Mouse (Mus musculus) midbrain, postnatal 0 days (tissue): ENCODE results near the gene Apbb2. TPM values are rescaled to one million over a fixed set of nuclear protein-coding genes. Genes with fewer than 3 reads are reported as not detected.

ENCODE experiments used
- ATAC-seq: fragments of 200-750 bp; cut with Nextera tagmentation; 2 replicates; pipeline ENCODE4 v1.8.0; 2017; ENCODE audit warnings: moderate number of reproducible peaks, mild to moderate bottlenecking, moderate TSS enrichment, moderate library complexity; ENCODE audit not compliant: low FRiP score
- DNase-seq: peaks from one replicate; pipeline ENCODE4 v3.0.0-alpha.2; 2015; ENCODE audit warnings: low spot score
- H3K27ac ChIP-seq: fragments of 300-500 bp; sonication (generic); 2 replicates; pipeline ENCODE4 v1.5.1; 2014; ENCODE audit warnings: low read depth, mild to moderate bottlenecking, low read length, mixed read lengths
- H3K27me3 ChIP-seq: fragments of 300-500 bp; sonication (generic); 2 replicates; pipeline ENCODE4 v1.6.1; 2014; ENCODE audit warnings: low read length, control low read depth, mixed read lengths; ENCODE audit not compliant: insufficient read depth
- H3K36me3 ChIP-seq: fragments of 300-500 bp; sonication (generic); 2 replicates; pipeline ENCODE4 v1.6.1; 2014; ENCODE audit warnings: low read length, control low read depth, mixed read lengths; ENCODE audit not compliant: insufficient read depth
- H3K4me1 ChIP-seq: fragments of 300-500 bp; sonication (generic); 2 replicates; pipeline ENCODE4 v1.6.1; 2014; ENCODE audit warnings: mild to moderate bottlenecking, control low read depth, antibody characterized with exemption, low read length, mixed read lengths; ENCODE audit not compliant: insufficient read depth
- H3K4me2 ChIP-seq: fragments of 300-500 bp; sonication (generic); 2 replicates; pipeline ENCODE4 v1.6.1; 2014; ENCODE audit warnings: low read depth, mild to moderate bottlenecking, low read length, mixed read lengths; ENCODE audit not compliant: poor library complexity, severe bottlenecking
- H3K4me3 ChIP-seq: fragments of 300-500 bp; sonication (generic); 2 replicates; pipeline ENCODE4 v1.5.1; 2014; ENCODE audit warnings: low read depth, mild to moderate bottlenecking, low read length, moderate library complexity
- H3K9ac ChIP-seq: fragments of 300-500 bp; sonication (generic); replicated peaks from 2 replicates; pipeline ENCODE4 v1.6.1; 2014; ENCODE audit warnings: mild to moderate bottlenecking, low read length, moderate library complexity, mixed read lengths; ENCODE audit not compliant: poor library complexity, severe bottlenecking
- H3K9me3 ChIP-seq: fragments of 300-500 bp; sonication (generic); 2 replicates; pipeline ENCODE4 v1.6.1; 2016; ENCODE audit warnings: low read length, control low read depth
- CTCF ChIP-seq: IDR thresholded peaks from 2 replicates; pipeline ENCODE4 v1.5.1; 2016; ENCODE audit warnings: antibody characterized with exemption, mild to moderate bottlenecking
- WGBS: fragments of 180-500 bp; shearing (Covaris S2); extraction: QIAGEN DNeasy Blood & Tissue Kit; methylation state at CpG from one replicate; pipeline ENCODE4 v1.1.7; 2014; 5-methylcytosine and 5-hydroxymethylcytosine counted together
- polyA plus RNA-seq: library from polyadenylated mRNA; unstranded; fragments of >200 nt; fragmentation: Nextera tagmentation; extraction: Ambion mirVana; gene quantifications from 2 replicates; pipeline ENCODE4 v1.2.1, GENCODE M21; 2015
- total RNA-seq: library from RNA; depleted of rRNA; stranded (reverse); fragments of >200 nt; gene quantifications from 2 replicates; pipeline ENCODE4 v1.2.3, GENCODE M21; 2014

Gene Apbb2
- total and polyA plus RNA-seq, 2 experiments from 2014 or later = 60.6 to 76.0 TPM

DNA sequence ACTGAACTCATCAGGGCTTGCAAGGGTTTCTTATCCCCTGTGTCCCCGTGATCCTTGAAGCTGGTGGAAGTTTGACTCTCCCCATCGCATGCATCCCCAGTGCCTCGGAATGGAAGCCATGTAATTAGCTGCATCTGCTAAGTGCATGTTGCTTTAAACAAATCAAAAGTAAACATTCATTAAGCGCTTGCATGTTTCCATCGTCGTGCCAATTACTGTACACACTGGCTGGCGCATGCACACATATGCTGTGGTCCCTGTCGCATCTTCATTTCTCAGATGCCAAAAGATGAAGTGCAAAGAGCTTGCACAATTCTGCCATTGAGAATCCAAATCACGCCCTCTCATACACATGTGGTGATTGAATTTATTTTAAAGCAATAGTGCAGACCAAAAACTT is 257.8 kb downstream of the Apbb2 start:
- no peak for TF ChIP-seq CTCF
- no peak for ATAC-seq
- Histone ChIP-seq H3K4me1 (no peaks in the 10 kb centered on the region; the same call in 1 of the 2 replicates), H3K27me3 (no peaks in the 10 kb centered on the region), H3K4me3 (no peak overlapping the region), H3K4me2 (no peak overlapping the region), H3K9me3 (no peaks in the 10 kb centered on the region), H3K9ac (no peak overlapping the region), H3K36me3 (peaks cover 4% of the 10 kb centered on the region; the same call in 1 of the 2 replicates), H3K27ac (no peak overlapping the region)
- no peak for DNase-seq
- WGBS = 57% methylated on average over 9 of the region's 9 CpGs

DNA sequence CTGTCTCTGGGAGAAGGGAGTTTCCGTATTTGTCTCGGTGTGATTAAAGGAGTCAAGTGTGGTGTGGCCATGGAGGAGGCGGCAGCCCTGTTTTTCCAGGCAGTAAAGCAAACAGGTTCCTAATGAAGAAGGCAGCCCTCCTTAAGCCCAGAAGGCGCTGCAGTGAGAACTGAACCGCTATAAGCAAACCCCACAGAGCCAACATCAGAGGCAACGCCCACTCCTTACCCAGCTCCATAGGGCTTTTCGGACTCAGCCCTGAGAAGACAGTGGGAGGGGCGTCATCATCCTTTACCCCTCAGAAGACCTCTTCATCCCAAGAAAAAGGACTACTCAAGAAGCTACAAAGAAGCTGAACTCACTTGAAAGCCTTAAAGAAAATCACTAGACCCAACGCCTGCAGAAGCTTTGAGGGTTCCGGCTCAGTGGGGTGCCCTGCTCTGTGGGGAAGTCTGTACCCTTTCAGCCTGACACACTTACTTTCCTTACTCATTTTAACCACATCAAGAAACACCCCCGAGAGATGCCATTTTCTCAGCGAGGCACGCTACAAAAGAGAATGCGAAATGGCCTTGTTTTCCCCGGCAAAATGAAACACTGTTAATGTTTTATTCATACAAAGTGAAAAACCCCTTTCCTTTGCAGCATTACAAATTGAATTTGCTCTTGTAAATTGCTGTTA is 258.7 kb downstream of the Apbb2 start:
- WGBS = 28% methylated on average over 15 of the region's 15 CpGs
- no peak overlapping the region for H3K4me2 ChIP-seq
- ATAC-seq = no peak

DNA sequence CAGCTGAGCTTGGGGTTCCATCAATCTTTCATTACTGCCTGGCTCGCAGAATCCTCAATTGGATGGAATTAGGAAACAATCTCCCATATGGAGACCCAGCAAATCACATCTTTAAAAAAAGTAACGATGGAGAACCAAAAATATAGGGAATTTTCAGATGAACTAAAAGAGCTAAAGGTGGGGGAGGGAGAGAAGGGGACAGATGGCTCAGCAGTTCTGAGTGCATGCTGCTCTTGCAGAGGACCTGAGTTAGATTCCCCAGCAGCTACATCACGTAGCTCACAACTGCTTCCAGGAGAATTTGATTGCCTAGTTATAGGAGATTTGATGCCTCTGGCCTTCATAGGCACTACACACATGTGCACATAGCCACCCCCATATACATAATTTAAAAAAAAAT is 263.4 kb downstream of the Apbb2 start:
- no peak for TF ChIP-seq CTCF
- Histone ChIP-seq H3K9ac (no peak overlapping the region), H3K27ac (no peak overlapping the region), H3K4me1 (no peaks in the 10 kb centered on the region; the same call in none of the 2 replicates), H3K4me2 (no peak overlapping the region), H3K36me3 (no peaks in the 10 kb centered on the region), H3K27me3 (no peaks in the 10 kb centered on the region), H3K9me3 (no peaks in the 10 kb centered on the region), H3K4me3 (no peak overlapping the region)
- ATAC-seq (no peak), DNase-seq (no peak)
- 63% methylated on average over 3 of the region's 3 CpGs for WGBS

More for the DNA sequence above, 258.7 kb downstream of the Apbb2 start:
- H3K4me3 ChIP-seq = no peak overlapping the region
- peaks cover 4% of the 10 kb centered on the region; the same call in 1 of the 2 replicates for H3K36me3 ChIP-seq
- no peak overlapping the region for H3K27ac ChIP-seq
- H3K9me3 ChIP-seq = no peaks in the 10 kb centered on the region
- H3K9ac ChIP-seq = no peak overlapping the region
- no peak for DNase-seq
- H3K4me1 ChIP-seq = no peaks in the 10 kb centered on the region; the same call in 1 of the 2 replicates
- H3K27me3 ChIP-seq = no peaks in the 10 kb centered on the region
- no peak for TF ChIP-seq CTCF

DNA sequence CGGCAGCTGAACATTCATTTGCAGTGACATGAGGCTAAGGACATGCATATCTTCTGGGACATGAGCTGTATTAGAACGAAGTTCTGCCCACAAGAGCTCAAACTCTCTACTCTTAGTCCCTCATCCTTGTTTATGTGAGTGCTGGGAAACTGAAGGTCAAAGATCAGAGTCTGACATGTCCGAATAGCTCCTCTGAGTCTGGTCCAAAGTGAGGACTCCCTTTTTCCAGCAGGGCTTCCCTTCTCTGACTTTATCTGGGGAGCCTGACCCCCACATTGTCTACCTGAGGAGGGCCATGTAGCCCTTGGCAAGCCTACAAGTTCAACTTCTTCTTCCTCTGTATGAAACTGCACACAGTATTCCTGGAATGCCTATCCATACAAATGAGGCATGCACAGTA is 264.7 kb downstream of the Apbb2 start:
- TF ChIP-seq CTCF = no peak
- Histone ChIP-seq H3K4me1 (no peaks in the 10 kb centered on the region; the same call in 1 of the 2 replicates), H3K4me2 (no peak overlapping the region), H3K36me3 (no peaks in the 10 kb centered on the region), H3K4me3 (no peak overlapping the region), H3K27ac (no peak overlapping the region), H3K9ac (no peak overlapping the region), H3K27me3 (no peaks in the 10 kb centered on the region), H3K9me3 (no peaks in the 10 kb centered on the region)
- WGBS = 60% methylated on average over 3 of the region's 3 CpGs
- DNase-seq = no peak
- ATAC-seq = no peak

DNA sequence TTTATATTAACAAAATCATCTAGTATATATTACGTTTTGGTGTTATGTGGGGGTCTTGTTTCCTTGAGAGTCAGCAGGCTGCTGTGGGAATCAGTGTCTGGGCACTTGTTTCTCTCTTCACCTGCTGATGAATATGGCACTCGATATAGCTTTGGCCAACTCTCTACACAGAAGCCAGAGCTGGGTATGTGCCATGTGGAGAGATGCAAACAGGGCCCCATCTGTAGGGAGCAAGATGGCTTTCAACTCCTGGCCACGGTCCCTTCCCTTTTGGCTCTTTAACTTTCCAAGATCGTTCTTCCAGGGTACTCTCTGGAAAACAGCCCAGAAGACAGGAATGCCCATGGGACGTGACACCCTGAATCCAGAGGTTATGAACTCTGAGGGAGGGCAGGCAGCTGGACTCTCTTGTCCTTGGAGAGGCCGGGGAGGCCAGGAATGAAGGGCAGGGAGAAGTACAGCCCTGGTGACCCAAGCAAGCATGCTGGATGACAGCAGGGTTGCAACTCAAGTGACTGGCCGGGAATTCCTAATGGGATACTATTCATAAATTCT is 266.7 kb downstream of the Apbb2 start:
- 89% methylated on average over 7 of the region's 7 CpGs for WGBS

DNA sequence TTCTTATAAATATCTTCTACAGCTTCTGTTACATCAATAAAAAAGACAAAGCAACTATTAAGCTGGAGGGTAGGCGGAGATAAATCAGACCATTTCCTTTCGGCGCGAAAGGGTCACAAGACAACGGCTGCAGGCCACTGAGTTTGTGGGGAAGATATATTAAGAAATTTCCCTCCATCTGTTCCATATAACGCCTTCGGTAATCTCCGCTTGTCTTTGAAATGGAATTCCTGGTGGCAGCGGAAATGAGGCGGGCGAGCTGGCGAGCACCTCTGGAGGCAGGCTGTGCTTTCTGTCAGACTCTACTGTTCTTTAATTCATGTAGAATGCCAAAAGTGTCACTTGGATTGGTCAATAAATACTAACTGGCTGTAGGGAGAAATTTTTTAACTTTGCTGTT is 267.5 kb downstream of the Apbb2 start:
- Histone ChIP-seq H3K36me3 (no peaks in the 10 kb centered on the region), H3K4me2 (no peak overlapping the region), H3K4me1 (no peaks in the 10 kb centered on the region; the same call in 1 of the 2 replicates), H3K27me3 (no peaks in the 10 kb centered on the region), H3K27ac (no peak overlapping the region), H3K9me3 (no peaks in the 10 kb centered on the region), H3K4me3 (no peak overlapping the region), H3K9ac (no peak overlapping the region)
- DNase-seq = no peak
- no peak for TF ChIP-seq CTCF
- no peak for ATAC-seq
- 79% methylated on average over 12 of the region's 12 CpGs for WGBS

More for the DNA sequence above, 266.7 kb downstream of the Apbb2 start:
- ATAC-seq (no peak), DNase-seq (no peak)
- no peak overlapping the region for H3K9ac ChIP-seq
- no peak for TF ChIP-seq CTCF
- no peak overlapping the region for H3K4me3 ChIP-seq
- H3K4me2 ChIP-seq = no peak overlapping the region
- no peaks in the 10 kb centered on the region for H3K27me3 ChIP-seq
- no peak overlapping the region for H3K27ac ChIP-seq
- no peaks in the 10 kb centered on the region; the same call in 1 of the 2 replicates for H3K4me1 ChIP-seq
- no peaks in the 10 kb centered on the region for H3K36me3 ChIP-seq
- H3K9me3 ChIP-seq = no peaks in the 10 kb centered on the region
